Comparison of ENCODE assay signal across 12 mouse cellular contexts in genomic region chrX:58033521-58033920, GRCm38 (mm10). TPM values are rescaled to one million over a fixed set of nuclear protein-coding genes. Genes with fewer than 3 reads are reported as not detected.
DNase-seq lines count a peak whose midpoint lies in the region; ATAC-seq and TF ChIP-seq lines count a peak whose summit lies in the region.
"Had no signal": no experiment of that assay in that cellular context is flagged by ENCODE, and none has a peak within 500 bp of the region (broad histone marks: within the 10 kb centered on the region; RNA-seq: fewer than 3 reads in every experiment).

No protein-coding gene starts in this region.

- H3K9me3 ChIP-seq in E14TG2a.4 (ENCODE audit: low read length) (no peaks in the 10 kb centered on the region), ES-E14 (ENCODE audit: control insufficient read depth, insufficient read depth, low read depth, low read length) (no peaks in the 10 kb centered on the region)
- peaks cover 11% of the 10 kb centered on the region; the same call in 1 of the 2 replicates for H3K9me3 ChIP-seq in hindbrain, embryonic 10.5 days
- peaks cover 18% of the 10 kb centered on the region; the same call in 1 of the 2 replicates for H3K9me3 ChIP-seq in midbrain, embryonic 10.5 days (replicated peaks)
- no peaks in the 10 kb centered on the region for H3K9me3 ChIP-seq in lung, postnatal 0 days (ENCODE audit: low read length)
- H3K9me3 ChIP-seq: kidney, embryonic 15.5 days had no signal

- no peak for ATAC-seq in megakaryocyte-erythroid progenitor cell, adult 5-6 weeks (replicated peaks; ENCODE audit: low FRiP score, low TSS enrichment, poor library complexity, severe bottlenecking)
- no peak for ATAC-seq in lung, postnatal 0 days

- no peaks in the 10 kb centered on the region for H3K27me3 ChIP-seq in E14TG2a.4 (ENCODE audit: insufficient read depth, low read length)
- H3K27me3 ChIP-seq in hindbrain, embryonic 10.5 days (ENCODE audit: insufficient read depth, poor library complexity, severe bottlenecking), result peaks cover 76% of the 10 kb centered on the region
- peaks cover 68% of the 10 kb centered on the region for H3K27me3 ChIP-seq in midbrain, embryonic 10.5 days (ENCODE audit: low read depth, poor library complexity, severe bottlenecking)
- H3K27me3 ChIP-seq in lung, postnatal 0 days (replicated peaks; ENCODE audit: insufficient read depth, low read length), result peaks cover 11% of the 10 kb centered on the region; the same call in 1 of the 2 replicates

- in situ Hi-C loops in ES-E14 (cut with MboI; ENCODE audit: low sequenced_read_pairs in 2 of 2, unreplicated experiment in 2 of 2), result no loop called here

- H3K4me1 ChIP-seq in E14TG2a.4 (replicated peaks; ENCODE audit: low read depth, low read length) (peaks cover 22% of the 10 kb centered on the region), ES-E14 (ENCODE audit: control insufficient read depth in 2 of 2, insufficient read depth in 2 of 2, low read length in 2 of 2, poor library complexity in 1 of 2) (no peaks in the 10 kb centered on the region; a peak in 1 of 4 replicates)
- peaks cover 19% of the 10 kb centered on the region; the same call in 1 of the 2 replicates for H3K4me1 ChIP-seq in hindbrain, embryonic 10.5 days (replicated peaks)
- H3K4me1 ChIP-seq in midbrain, embryonic 10.5 days, result peaks cover 24% of the 10 kb centered on the region
- no peaks in the 10 kb centered on the region for H3K4me1 ChIP-seq in lung, postnatal 0 days (ENCODE audit: insufficient read depth, low read depth, low read length)

- H3K4me3 ChIP-seq in E14TG2a.4 (replicated peaks; ENCODE audit: low read length) (peak overlapping the region; percentile 88), ES-E14 (ENCODE audit: insufficient read depth in 1 of 2, low read depth in 1 of 2, low read length in 2 of 2, poor library complexity in 1 of 2, severe bottlenecking in 1 of 2) (peak overlapping the region; percentile 89 to 96)
- peak overlapping the region; percentile 57 for H3K4me3 ChIP-seq in hindbrain, embryonic 10.5 days
- H3K4me3 ChIP-seq in midbrain, embryonic 10.5 days, result peak overlapping the region; percentile 62
- no peak overlapping the region for H3K4me3 ChIP-seq in lung, postnatal 0 days (ENCODE audit: low read depth, low read length)
- H3K4me3 ChIP-seq: kidney, embryonic 15.5 days had no signal

- H3K36me3 ChIP-seq in E14TG2a.4 (ENCODE audit: insufficient read depth, low read length) (peaks cover 39% of the 10 kb centered on the region), ES-E14 (ENCODE audit: control insufficient read depth, insufficient read depth, low read length, poor library complexity, severe bottlenecking) (peaks cover 25% of the 10 kb centered on the region)
- no peaks in the 10 kb centered on the region for H3K36me3 ChIP-seq in hindbrain, embryonic 10.5 days
- H3K36me3 ChIP-seq in midbrain, embryonic 10.5 days, result no peaks in the 10 kb centered on the region
- H3K36me3 ChIP-seq in lung, postnatal 0 days (ENCODE audit: insufficient read depth, low read length), result no peaks in the 10 kb centered on the region
- H3K36me3 ChIP-seq: kidney, embryonic 15.5 days had no signal

- peak overlapping the region; percentile 97; the same call in 1 of the 2 replicates for H3K27ac ChIP-seq in ES-E14 (ENCODE audit: insufficient read depth, low read depth, low read length, poor library complexity, severe bottlenecking)
- H3K27ac ChIP-seq in hindbrain, embryonic 10.5 days, result peak overlapping the region; percentile 85
- H3K27ac ChIP-seq in midbrain, embryonic 10.5 days (replicated peaks), result peak overlapping the region; percentile 86
- H3K27ac ChIP-seq in lung, postnatal 0 days (ENCODE audit: low read length), result no peak overlapping the region
- H3K27ac ChIP-seq: kidney, embryonic 15.5 days had no signal

- no peak overlapping the region for H3K4me2 ChIP-seq in lung, postnatal 0 days (replicated peaks; ENCODE audit: low read depth, low read length)
- H3K4me2 ChIP-seq: kidney, embryonic 15.5 days; lung, embryonic 14.5 days had no signal

- 13% methylated on average over 22 of the region's 22 CpGs for WGBS in hindbrain, embryonic 10.5 days
- WGBS in midbrain, embryonic 10.5 days, result 16% methylated on average over 22 of the region's 22 CpGs
- WGBS in lung, postnatal 0 days, result 12% methylated on average over 22 of the region's 22 CpGs

- no peak for TF ChIP-seq EP300 in lung, postnatal 0 days (IDR thresholded peaks at IDR 0.05)

- TF ChIP-seq CTCF in E14TG2a.4 (conservative IDR thresholded peaks at IDR 0.05; ENCODE audit: low read length), result no peak
- TF ChIP-seq CTCF in lung, postnatal 0 days (IDR thresholded peaks at IDR 0.05), result no peak

- no peak for DNase-seq in ES-E14 (ENCODE audit: low read depth, low spot score)
- peak; percentile 19 for DNase-seq in hindbrain, embryonic 10.5 days (ENCODE audit: low spot score)
- DNase-seq in midbrain, embryonic 10.5 days (ENCODE audit: low spot score), result peak; percentile 26
- DNase-seq in spleen, postnatal 36 days (ENCODE audit: low spot score in 2 of 2), result no peak
- DNase-seq in lung, postnatal 0 days (ENCODE audit: low spot score), result no peak
- DNase-seq: heart, postnatal 10 days; lung, embryonic 14.5 days; right cerebral cortex, postnatal 4 days; thymus, adult 2 months had no signal

- H3K9ac ChIP-seq in ES-E14 (ENCODE audit: insufficient read depth, low read depth, low read length, poor library complexity, severe bottlenecking), result peak overlapping the region; percentile 82
- no peak overlapping the region for H3K9ac ChIP-seq in lung, postnatal 0 days (replicated peaks; ENCODE audit: low read depth)
- H3K9ac ChIP-seq: kidney, embryonic 15.5 days; lung, embryonic 14.5 days had no signal

TF ChIP-seq in ES-E14, 5 proteins besides CTCF, POLR2A, EP300 and RAD21:
- TF ChIP-seq ZNF384 (IDR thresholded peaks at IDR 0.05; ENCODE audit: low read depth, low read length) (no peak), ZC3H11A (IDR thresholded peaks at IDR 0.05; ENCODE audit: borderline replicate concordance, low read depth, low read length) (no peak), MAFK (IDR thresholded peaks at IDR 0.05; ENCODE audit: insufficient read depth, low read depth, low read length) (no peak), CHD2 (IDR thresholded peaks at IDR 0.05; ENCODE audit: low read depth, low read length) (no peak), HCFC1 (IDR thresholded peaks at IDR 0.05; ENCODE audit: borderline replicate concordance, insufficient read depth, low read length) (no peak)

RNA-seq across cellular contexts. Expression of gene Zic3, which starts 11.0 kb away (rescaled TPM):
- total RNA-seq in ES-E14 (2012; rRNA removed), result 40.4 and 41.0 TPM in 2 replicates
- 16.1 and 20.1 TPM in 2 replicates for polyA plus RNA-seq in hindbrain, embryonic 10.5 days (2016; fragmentation: Nextera tagmentation; extraction: Ambion mirVana)
- polyA plus RNA-seq in midbrain, embryonic 10.5 days (2016; fragmentation: Nextera tagmentation; extraction: Ambion mirVana), result 16.9 and 20.2 TPM in 2 replicates
- total RNA-seq in megakaryocyte-erythroid progenitor cell, adult 5-6 weeks (2014; fragmentation: Nextera tagmentation), result not detected in 2 replicates
- total RNA-seq in megakaryocyte-erythroid progenitor cell, adult 5-6 weeks (2017), result not detected in 2 replicates
- polyA plus RNA-seq in lung, postnatal 0 days (2015; fragmentation: Nextera tagmentation; extraction: Ambion mirVana), result not detected in 2 replicates
- total RNA-seq: heart, postnatal 10 days had no signal
- polyA plus RNA-seq: kidney, embryonic 15.5 days; lung, embryonic 14.5 days; thymus, adult 2 months had no signal

Comparison
In these comparisons a context has a peak if more than half of its experiments do, and no peak if none do; other contexts are left out.
1. DNase-seq: peak in hindbrain, embryonic 10.5 days (single experiment) and midbrain, embryonic 10.5 days (single experiment); none in ES-E14 (single experiment), spleen, postnatal 36 days (0 of 2) and lung, postnatal 0 days (single experiment).
2. RNA of gene Zic3, which starts 11.0 kb away (polyA plus RNA-seq): 16.1 to 20.1 TPM in hindbrain, embryonic 10.5 days and 16.9 to 20.2 TPM in midbrain, embryonic 10.5 days; not detected in lung, postnatal 0 days; every median in the first group is over 10 times any median in the second.